In the genomic region with DNA sequence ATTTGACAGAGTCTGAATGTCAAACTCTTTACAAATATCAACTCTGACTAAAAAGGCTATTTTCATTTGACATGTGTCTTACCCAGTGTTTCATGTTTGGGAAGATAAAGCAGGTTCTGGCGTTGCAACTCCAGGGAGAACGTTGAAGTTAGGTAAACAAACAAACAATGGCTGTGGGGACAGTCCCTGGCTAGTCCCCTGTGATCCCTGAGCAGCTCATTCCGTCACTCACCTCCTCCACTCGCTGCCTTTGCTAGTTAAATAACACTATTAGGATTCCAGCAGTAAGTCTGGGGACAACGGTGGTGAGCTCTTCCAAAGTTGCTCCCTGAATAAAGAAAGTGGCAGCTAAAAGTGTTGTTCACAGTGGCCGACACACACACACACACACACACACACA, we compare ENCODE assay signal across 28 mouse cellular contexts.
DNase-seq lines count a peak whose midpoint lies in the region; ATAC-seq and TF ChIP-seq lines count a peak whose summit lies in the region.
"Had no signal": no experiment of that assay in that cellular context is flagged by ENCODE, and none has a peak within 500 bp of the region (broad histone marks: within the 10 kb centered on the region; RNA-seq: fewer than 3 reads in every experiment).

No protein-coding gene starts in this region.

- DNase-seq in liver, result peak; percentile 16
- DNase-seq in liver, embryonic 14.5 days (ENCODE audit: low read depth in 3 of 3, low spot score in 3 of 3), result no peak
- no peak for DNase-seq in spleen, postnatal 10 days (ENCODE audit: low spot score in 2 of 2)
- no peak for DNase-seq in left cerebral cortex, postnatal 14 days (ENCODE audit: low spot score in 2 of 2)
- DNase-seq in kidney, postnatal 10 days, result no peak
- no peak for DNase-seq in adrenal gland, adult 8-10 months
- DNase-seq: adrenal gland, postnatal 10 days; adrenal gland, postnatal 25 days; B cell, adult 2 months; cerebellum, adult 11 months; cerebellum, adult 18-20 months; cerebellum, adult 8-10 months; cerebellum, adult 9-11 months; cerebellum, postnatal 14 days; cerebellum, postnatal 36 days; embryo, embryonic 11 days had no signal

- intact Hi-C loops in left cerebral cortex, postnatal 14 days (cut with DNase I), result no loop called here

- WGBS in liver, embryonic 12.5 days (ENCODE audit: insufficient replicate concordance), result 36% methylated on average over 6 of the region's 6 CpGs
- 26% methylated on average over 6 of the region's 6 CpGs for WGBS in liver, embryonic 14.5 days (ENCODE audit: insufficient replicate concordance)
- 30% methylated on average over 6 of the region's 6 CpGs for WGBS in liver, embryonic 16.5 days (ENCODE audit: insufficient replicate concordance)

- no peak overlapping the region for H3K4me2 ChIP-seq in liver, embryonic 12.5 days
- no peak overlapping the region for H3K4me2 ChIP-seq in liver, embryonic 14.5 days (ENCODE audit: low read depth)
- H3K4me2 ChIP-seq in liver, embryonic 16.5 days (ENCODE audit: low read depth, low read length), result no peak overlapping the region
- H3K4me2 ChIP-seq: embryonic facial prominence, embryonic 13.5 days; embryonic facial prominence, embryonic 15.5 days; forebrain, embryonic 12.5 days had no signal

- no peak overlapping the region for H3K9ac ChIP-seq in liver, embryonic 12.5 days
- H3K9ac ChIP-seq in liver, embryonic 14.5 days (replicated peaks), result no peak overlapping the region
- no peak overlapping the region for H3K9ac ChIP-seq in liver, embryonic 16.5 days (ENCODE audit: low read depth, low read length)
- H3K9ac ChIP-seq: embryonic facial prominence, embryonic 13.5 days; embryonic facial prominence, embryonic 15.5 days; forebrain, embryonic 12.5 days had no signal

- no peak for TF ChIP-seq EP300 in liver, embryonic 14.5 days (IDR thresholded peaks at IDR 0.05; ENCODE audit: low read depth)

- peak overlapping the region; percentile 56; the same call in 1 of the 2 replicates for H3K27ac ChIP-seq in liver, embryonic 12.5 days
- H3K27ac ChIP-seq in liver, embryonic 14.5 days, result 0 out of 2 replicates have a peak overlapping the region, but pooled peaks have one; percentile 33
- peak overlapping the region; percentile 59 for H3K27ac ChIP-seq in liver, embryonic 16.5 days (ENCODE audit: low read length)
- H3K27ac ChIP-seq: embryonic facial prominence, embryonic 13.5 days; embryonic facial prominence, embryonic 15.5 days; forebrain, embryonic 10.5 days; forebrain, embryonic 12.5 days had no signal

- TF ChIP-seq CTCF in liver, embryonic 14.5 days (IDR thresholded peaks at IDR 0.05; ENCODE audit: low read depth), result no peak

- H3K4me3 ChIP-seq in liver, embryonic 12.5 days, result no peak overlapping the region
- no peak overlapping the region for H3K4me3 ChIP-seq in liver, embryonic 14.5 days (ENCODE audit: insufficient read depth in 1 of 2, low read depth in 2 of 2, low read length in 2 of 2)
- H3K4me3 ChIP-seq in liver, embryonic 16.5 days (ENCODE audit: low read depth, low read length), result no peak overlapping the region
- H3K4me3 ChIP-seq: embryonic facial prominence, embryonic 13.5 days; embryonic facial prominence, embryonic 15.5 days; erythroblast, embryonic 14.5 days; forebrain, embryonic 10.5 days; forebrain, embryonic 12.5 days had no signal

- no peaks in the 10 kb centered on the region for H3K27me3 ChIP-seq in liver, embryonic 12.5 days (replicated peaks)
- H3K27me3 ChIP-seq in liver, embryonic 14.5 days (ENCODE audit: control insufficient read depth, insufficient read depth, low read length), result no peaks in the 10 kb centered on the region
- no peaks in the 10 kb centered on the region for H3K27me3 ChIP-seq in liver, embryonic 16.5 days (ENCODE audit: control insufficient read depth, insufficient read depth, low read depth, low read length)
- H3K27me3 ChIP-seq: embryonic facial prominence, embryonic 13.5 days; embryonic facial prominence, embryonic 15.5 days had no signal

- H3K9me3 ChIP-seq in liver, embryonic 12.5 days (replicated peaks), result no peaks in the 10 kb centered on the region
- H3K9me3 ChIP-seq in liver, embryonic 14.5 days (ENCODE audit: control insufficient read depth, low read length), result no peaks in the 10 kb centered on the region
- no peaks in the 10 kb centered on the region for H3K9me3 ChIP-seq in liver, embryonic 16.5 days (replicated peaks; ENCODE audit: control insufficient read depth, low read length)
- H3K9me3 ChIP-seq: embryonic facial prominence, embryonic 13.5 days; embryonic facial prominence, embryonic 15.5 days; forebrain, embryonic 10.5 days; forebrain, embryonic 12.5 days had no signal

- 0 out of 2 replicates have a peak, but pooled peaks cover 3% of the 10 kb centered on the region for H3K4me1 ChIP-seq in liver, embryonic 12.5 days
- peaks cover 0 to 6% of the 10 kb centered on the region in 2 experiments; a peak in 1 of 4 replicates for H3K4me1 ChIP-seq in liver, embryonic 14.5 days (replicated peaks; ENCODE audit: control insufficient read depth in 2 of 2, insufficient read depth in 2 of 2, low read length in 1 of 2)
- H3K4me1 ChIP-seq in liver, embryonic 16.5 days (ENCODE audit: control insufficient read depth, low read depth, low read length), result no peaks in the 10 kb centered on the region
- H3K4me1 ChIP-seq: embryonic facial prominence, embryonic 13.5 days; embryonic facial prominence, embryonic 15.5 days had no signal

- ATAC-seq in liver, embryonic 12.5 days, result peak; percentile 44; the same call in 1 of the 2 replicates
- ATAC-seq in liver, embryonic 14.5 days (ENCODE audit: insufficient read depth), result peak; percentile 56; the same call in 1 of the 2 replicates
- ATAC-seq in liver, embryonic 16.5 days (ENCODE audit: low read depth), result peak; percentile 64
- ATAC-seq: activated CD4-positive, CD25-positive, alpha-beta regulatory T cell, adult 4 months; CD4-positive, CD25-positive, alpha-beta regulatory T cell, adult 4 months; forebrain, embryonic 14.5 days; Patski had no signal

- H3K36me3 ChIP-seq in liver, embryonic 12.5 days, result no peaks in the 10 kb centered on the region
- H3K36me3 ChIP-seq in liver, embryonic 14.5 days (replicated peaks; ENCODE audit: control insufficient read depth, insufficient read depth, low read depth), result no peaks in the 10 kb centered on the region
- no peaks in the 10 kb centered on the region for H3K36me3 ChIP-seq in liver, embryonic 16.5 days (ENCODE audit: control insufficient read depth, insufficient read depth)
- H3K36me3 ChIP-seq: embryonic facial prominence, embryonic 13.5 days; embryonic facial prominence, embryonic 15.5 days; forebrain, embryonic 10.5 days; forebrain, embryonic 12.5 days; G1E had no signal
